Mouse (Mus musculus): ENCODE results near the gene Lmx1a.

- TF ChIP-seq POLR2A (IDR thresholded peaks at IDR 0.05; ENCODE audit: borderline replicate concordance, control insufficient read depth, low read depth, low read length) = no peak
- no peak for TF ChIP-seq CTCF (IDR thresholded peaks at IDR 0.05; ENCODE audit: control insufficient read depth, insufficient read depth, low read length)
Measured at GRCm38 (mm10) chr1:167672433-167672987, 16.5 kb upstream of the Lmx1a start.
